Mouse (Mus musculus): ENCODE measurements at regions not wholly inside any gene's neighbourhood (a gene's known extent, or its start where the extent isn't known, plus 50 kb on each side); places are given as distances from the start of the nearest gene placed in this dataset.

- TF ChIP-seq CTCF (IDR thresholded peaks at IDR 0.05) (no peak), EP300 (IDR thresholded peaks at IDR 0.05) (no peak)
Measured at GRCm38 (mm10) chr7:111370421-111370887, 287.6 kb upstream of the Eif4g2 start.

Measured in lung, postnatal 0 days (tissue).